Mouse (Mus musculus) spleen, postnatal 10 days (tissue): ENCODE results near the gene Negr1.
"Not testable (repeated sequence)": the region's sequence is repeated elsewhere in the genome, so short reads cannot be mapped to it uniquely, and the experiment has no call there.

Experiments
- DNase-seq, 2 experiments: peaks; one replicate each; pipeline ENCODE4 v3.0.0; 2021 to 2022; ENCODE audit warnings: low spot score in 2 of 2

Gene Negr1

GRCm38 (mm10) chr3:156992811-156993210 is 431.2 kb downstream of the Negr1 start:
- no peak for DNase-seq

GRCm38 (mm10) chr3:156999177-156999808 is 437.7 kb downstream of the Negr1 start:
- no peak for DNase-seq

- DNase-seq: no peak
Observed at GRCm38 (mm10) chr3:157021632-157022031, 460.0 kb downstream of the Negr1 start.

- no peak for DNase-seq
Observed at GRCm38 (mm10) chr3:157024580-157024979, 463.0 kb downstream of the Negr1 start.

- DNase-seq: no peak
Observed at GRCm38 (mm10) chr3:157031513-157032142, 470.0 kb downstream of the Negr1 start.

GRCm38 (mm10) chr3:157036016-157036415 is 474.4 kb downstream of the Negr1 start:
- DNase-seq: no peak

GRCm38 (mm10) chr3:157036568-157036967 is 475.0 kb downstream of the Negr1 start:
- no peak for DNase-seq

- no peak for DNase-seq
Observed at GRCm38 (mm10) chr3:157040619-157041018, 479.0 kb downstream of the Negr1 start.

GRCm38 (mm10) chr3:157044565-157044964 is 483.0 kb downstream of the Negr1 start:
- DNase-seq: no peak

GRCm38 (mm10) chr3:157064438-157064837 is 502.8 kb downstream of the Negr1 start:
- not testable (repeated sequence) for DNase-seq

GRCm38 (mm10) chr3:157066331-157066730 is 504.7 kb downstream of the Negr1 start:
- DNase-seq: no peak

- DNase-seq: no peak
Observed at GRCm38 (mm10) chr3:157079250-157079965, 517.8 kb downstream of the Negr1 start.

GRCm38 (mm10) chr3:157079966-157080306 is 518.3 kb downstream of the Negr1 start:
- DNase-seq: no peak

- no peak for DNase-seq
Observed at GRCm38 (mm10) chr3:157080585-157080984, 519.0 kb downstream of the Negr1 start.

GRCm38 (mm10) chr3:157082808-157083784 is 521.5 kb downstream of the Negr1 start:
- DNase-seq: no peak

- no peak for DNase-seq
Observed at GRCm38 (mm10) chr3:157085180-157085579, 523.6 kb downstream of the Negr1 start.

GRCm38 (mm10) chr3:157090051-157090450 is 528.5 kb downstream of the Negr1 start:
- no peak for DNase-seq

- no peak for DNase-seq
Observed at GRCm38 (mm10) chr3:157096284-157096683, 534.7 kb downstream of the Negr1 start.

- DNase-seq: no peak
Observed at GRCm38 (mm10) chr3:157097514-157097913, 535.9 kb downstream of the Negr1 start.

GRCm38 (mm10) chr3:157098417-157098816 is 536.8 kb downstream of the Negr1 start:
- DNase-seq: no peak

GRCm38 (mm10) chr3:157104866-157105579 is 543.4 kb downstream of the Negr1 start:
- DNase-seq: no peak
